Mouse (Mus musculus): Measurements from ENCODE around the gene Dcst1. TPM values are rescaled to one million over a fixed set of nuclear protein-coding genes. Genes with fewer than 3 reads are reported as not detected.

Gene Dcst1
- total RNA-seq, 2 experiments from 2014 or later, result not detected

- intact Hi-C loops (cut with DNase I), result no loop called here
- no peak for DNase-seq
Measured at GRCm38 (mm10) chr3:89367338-89367737, 2.3 kb upstream of the Dcst1 start.

GRCm38 (mm10) chr3:89365486-89366414 lies 697 bp upstream of the Dcst1 start:
- DNase-seq, result no peak
- intact Hi-C loops (cut with DNase I), result no loop called here

GRCm38 (mm10) chr3:89364631-89365030 lies 422 bp downstream of the Dcst1 start:
- DNase-seq, result no peak
- intact Hi-C loops (cut with DNase I), result no loop called here

GRCm38 (mm10) chr3:89361675-89362074 lies 3.4 kb downstream of the Dcst1 start, which contains the start of gene Dcst2:
Gene Dcst2, plus strand, starts transcription at chr3:89361975.
- no peak for DNase-seq
- intact Hi-C loops (cut with DNase I), result no loop called here

- intact Hi-C loops (cut with DNase I), result no loop called here
- DNase-seq, result no peak
Measured at GRCm38 (mm10) chr3:89360237-89360636, 4.8 kb downstream of the Dcst1 start.

- no peak for DNase-seq
- intact Hi-C loops (cut with DNase I), result no loop called here
Measured at GRCm38 (mm10) chr3:89359630-89360029, 5.4 kb downstream of the Dcst1 start.

- intact Hi-C loops (cut with DNase I), result no loop called here
- no peak for DNase-seq
Measured at GRCm38 (mm10) chr3:89356029-89356428, 9.0 kb downstream of the Dcst1 start.

GRCm38 (mm10) chr3:89355512-89355902 lies 9.5 kb downstream of the Dcst1 start:
- intact Hi-C loops (cut with DNase I), result no loop called here
- no peak for DNase-seq

- intact Hi-C loops (cut with DNase I), result loop anchor here (1.0 to 5.0 kb wide), 3 partner anchors 15 to 103 kb away; no protein-coding TSS in a partner anchor
- peak; percentile 88 to 91 for DNase-seq
Measured at GRCm38 (mm10) chr3:89354816-89355511, 10.1 kb downstream of the Dcst1 start.

GRCm38 (mm10) chr3:89351271-89351670 lies 13.8 kb downstream of the Dcst1 start:
- intact Hi-C loops (cut with DNase I), result loop anchor here (5.0 kb wide), 1 partner anchor 99 kb away; no protein-coding TSS in a partner anchor
- DNase-seq, result no peak

- intact Hi-C loops (cut with DNase I), result loop anchor here (2.0 to 5.0 kb wide), 2 partner anchors 45 to 98 kb away; partner anchors contain the start of gene Zbtb7b
- peak; percentile 92 to 94 for DNase-seq
Measured at GRCm38 (mm10) chr3:89349869-89350501, 15.1 kb downstream of the Dcst1 start, which contains the start of gene Adam15. Gene Adam15, minus strand, starts transcription at chr3:89349996.

- intact Hi-C loops (cut with DNase I), result loop anchor here (2.0 kb wide), 1 partner anchor 46 kb away; the partner anchor contains the start of gene Zbtb7b
- DNase-seq, result peak; percentile 71 to 80
Measured at GRCm38 (mm10) chr3:89348911-89349868, 15.9 kb downstream of the Dcst1 start.

GRCm38 (mm10) chr3:89347916-89348315 lies 17.1 kb downstream of the Dcst1 start:
- intact Hi-C loops (cut with DNase I), result loop anchor here (2.0 kb wide), 1 partner anchor 47 kb away; the partner anchor contains the start of gene Zbtb7b
- DNase-seq, result peak; percentile 32 to 41

GRCm38 (mm10) chr3:89346815-89347540 lies 18.1 kb downstream of the Dcst1 start:
- DNase-seq, result peak in 1 of 2 experiments; percentile 21

GRCm38 (mm10) chr3:89343279-89343678 lies 21.8 kb downstream of the Dcst1 start:
- intact Hi-C loops (cut with DNase I), result no loop called here
- DNase-seq, result no peak

More at GRCm38 (mm10) chr3:89346815-89347540, 18.1 kb downstream of the Dcst1 start:
- intact Hi-C loops (cut with DNase I), result no loop called here

GRCm38 (mm10) chr3:89341794-89342193 lies 23.3 kb downstream of the Dcst1 start:
- DNase-seq, result no peak
- intact Hi-C loops (cut with DNase I), result loop anchor here (2.0 kb wide), 2 partner anchors 143 to 347 kb away; no protein-coding TSS in a partner anchor

- peak; percentile 81 for DNase-seq
- intact Hi-C loops (cut with DNase I), result loop anchor here (1.0 to 2.0 kb wide), 3 partner anchors 14 to 348 kb away; no protein-coding TSS in a partner anchor
Measured at GRCm38 (mm10) chr3:89340465-89340864, 24.6 kb downstream of the Dcst1 start.

- DNase-seq, result peak; percentile 65 to 72
- intact Hi-C loops (cut with DNase I), result no loop called here
Measured at GRCm38 (mm10) chr3:89339416-89339815, 25.6 kb downstream of the Dcst1 start.
